ENCODE assay signal across 19 mouse cellular contexts in the genomic region with DNA sequence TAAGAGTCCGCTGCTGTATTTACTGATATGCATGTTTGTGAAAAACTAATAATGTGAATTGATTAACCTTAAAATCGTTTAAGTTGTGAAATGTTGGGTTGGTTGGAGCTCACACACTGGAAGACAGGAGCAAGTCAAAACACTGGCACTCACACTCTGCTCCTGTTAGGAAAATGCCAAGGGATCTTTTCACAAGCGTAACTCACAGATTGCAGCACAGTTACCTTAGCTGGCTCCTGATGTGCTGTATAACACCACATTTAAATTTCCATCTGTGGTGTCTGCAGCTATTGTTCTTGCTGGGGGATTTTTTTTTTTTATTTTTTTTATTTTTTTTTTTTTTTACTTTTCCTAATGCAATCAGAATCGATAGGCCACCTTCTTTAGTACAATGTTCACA.
"Had no signal": no experiment of that assay in that cellular context is flagged by ENCODE, and none has a peak within 500 bp of the region (broad histone marks: within the 10 kb centered on the region; RNA-seq: fewer than 3 reads in every experiment).

No protein-coding gene starts in this region.

- H3K27me3 ChIP-seq: midbrain, embryonic 12.5 days; neural tube, embryonic 13.5 days; neural tube, embryonic 15.5 days had no signal

- H3K4me1 ChIP-seq: midbrain, embryonic 10.5 days; midbrain, embryonic 12.5 days; neural tube, embryonic 13.5 days; neural tube, embryonic 15.5 days had no signal

- H3K27ac ChIP-seq: midbrain, embryonic 10.5 days; midbrain, embryonic 12.5 days; neural tube, embryonic 13.5 days; neural tube, embryonic 15.5 days had no signal

- H3K4me3 ChIP-seq: midbrain, embryonic 10.5 days; midbrain, embryonic 12.5 days; myocyte; neural tube, embryonic 13.5 days; neural tube, embryonic 15.5 days had no signal

- H3K9me3 ChIP-seq: midbrain, embryonic 10.5 days; midbrain, embryonic 12.5 days; neural tube, embryonic 13.5 days; neural tube, embryonic 15.5 days had no signal

- H3K36me3 ChIP-seq: midbrain, embryonic 10.5 days; midbrain, embryonic 12.5 days; neural tube, embryonic 13.5 days; neural tube, embryonic 15.5 days had no signal

- H3K4me2 ChIP-seq: lung, embryonic 14.5 days; midbrain, embryonic 12.5 days; neural tube, embryonic 13.5 days; neural tube, embryonic 15.5 days had no signal

- DNase-seq: lung, adult 18-20 months; lung, embryonic 14.5 days; lung, postnatal 10 days; lung, postnatal 4 days; midbrain, embryonic 14.5 days; retina, postnatal 1 day; right cerebral cortex, adult 18-20 months; right cerebral cortex, postnatal 25 days; right cerebral cortex, postnatal 4 days; spleen, adult 18-20 months; thymus, adult 18-20 months; thymus, postnatal 14 days; thymus, postnatal 36 days had no signal

- H3K9ac ChIP-seq: lung, embryonic 14.5 days; midbrain, embryonic 12.5 days; neural tube, embryonic 13.5 days; neural tube, embryonic 15.5 days had no signal

- ATAC-seq: midbrain, embryonic 16.5 days had no signal
